Mouse (Mus musculus) MN1 (cell line): Measurements from ENCODE around the gene Ap1s2.

Experiments used
- DNase-seq: peaks from one replicate; pipeline ENCODE4 v3.0.0-alpha.2; 2016; ENCODE audit warnings: low spot score

Gene Ap1s2

DNA sequence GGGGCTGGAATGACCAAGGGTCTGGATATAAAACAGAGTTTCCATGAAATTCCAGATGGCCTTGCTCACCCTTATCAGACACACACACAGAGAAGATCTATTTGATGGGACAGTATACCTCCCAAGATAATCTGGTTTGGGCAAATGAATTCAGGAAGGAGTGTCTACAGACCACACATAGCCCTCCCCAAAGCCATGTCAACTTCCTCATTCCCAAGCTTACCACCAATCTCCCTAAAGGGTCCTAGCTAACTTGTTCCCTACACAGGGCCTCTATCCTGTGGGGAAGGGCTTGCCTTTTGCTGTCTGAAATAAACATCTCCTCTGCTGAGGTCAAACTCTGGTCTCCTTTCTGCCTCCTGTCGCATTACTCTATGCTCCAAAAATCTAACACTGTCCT, 72.3 kb downstream of the Ap1s2 start:
- no peak for DNase-seq

DNA sequence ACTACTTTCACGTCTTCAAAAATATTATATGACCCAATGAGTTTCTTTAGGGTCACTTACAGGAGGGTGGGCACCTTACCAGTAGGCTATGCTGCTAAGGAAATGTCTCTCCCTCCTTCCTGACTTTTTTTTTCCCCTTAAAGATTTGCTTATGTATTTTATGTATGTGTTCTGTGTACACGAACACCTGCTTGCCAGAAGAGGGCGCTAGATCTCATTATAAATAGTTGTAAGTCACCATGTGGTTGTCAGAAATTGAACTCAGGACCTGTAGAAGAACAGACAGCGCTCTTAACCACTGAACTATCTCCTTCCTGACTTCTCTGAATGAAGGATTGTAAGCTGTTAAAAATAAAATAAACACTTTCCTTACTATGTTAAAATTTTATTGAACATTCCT, 72.7 kb downstream of the Ap1s2 start:
- no peak for DNase-seq

DNA sequence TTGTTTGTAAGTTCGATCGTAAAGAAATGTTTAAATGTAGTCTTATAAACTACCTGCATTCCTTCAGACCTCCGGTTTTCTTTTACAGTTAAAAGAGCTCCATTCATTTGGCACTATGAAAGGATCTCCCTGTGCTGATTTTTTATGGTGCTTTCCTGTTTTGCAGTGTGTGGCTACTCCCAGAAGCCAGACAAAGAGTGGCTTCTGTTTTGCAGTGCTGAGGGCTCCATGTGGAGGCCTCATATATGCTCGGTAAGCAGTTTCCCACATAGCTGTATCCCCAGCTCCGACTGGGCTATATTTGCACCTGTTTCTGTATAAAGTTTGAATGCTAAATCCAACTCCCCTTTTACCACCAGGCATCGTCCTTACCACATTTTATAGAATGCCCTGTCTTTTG, 73.3 kb downstream of the Ap1s2 start:
- no peak for DNase-seq
